Mouse (Mus musculus): ENCODE data around the gene Fam111a.

DNA sequence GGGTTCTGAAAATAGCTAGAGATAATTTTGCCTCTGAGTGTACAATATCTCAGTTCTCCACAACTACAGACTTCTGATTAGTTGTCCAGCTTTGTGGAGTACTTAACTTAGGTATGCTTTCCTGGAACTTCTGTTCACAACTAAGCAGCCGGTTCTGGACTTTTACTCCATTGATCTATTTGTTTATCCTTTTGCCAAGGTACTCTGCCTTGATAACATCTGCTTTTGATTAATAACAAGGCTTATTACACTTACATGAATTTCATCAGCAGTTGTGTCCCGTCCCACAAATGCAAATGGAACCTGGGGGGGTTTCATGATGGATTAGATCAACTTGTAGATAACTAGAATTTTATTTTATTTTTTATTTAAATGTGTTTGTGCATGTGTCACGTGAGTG is 91.3 kb downstream of the Fam111a start:
- TF ChIP-seq CTCF (IDR thresholded peaks at IDR 0.05; ENCODE audit: borderline replicate concordance, extremely low read depth, insufficient read depth, insufficient read length) (no peak), POLR2A (IDR thresholded peaks at IDR 0.05; ENCODE audit: borderline replicate concordance, extremely low read depth, insufficient read depth, insufficient read length, poor library complexity, severe bottlenecking) (no peak)

Measured in brain, embryonic 14.5 days (tissue).